Comparison of ENCODE assay signal across 17 mouse cellular contexts in genomic region chr13:95782969-95783332, GRCm38 (mm10).
DNase-seq lines count a peak whose midpoint lies in the region; ATAC-seq and TF ChIP-seq lines count a peak whose summit lies in the region.
"Had no signal": no experiment of that assay in that cellular context is flagged by ENCODE, and none has a peak within 500 bp of the region (broad histone marks: within the 10 kb centered on the region; RNA-seq: fewer than 3 reads in every experiment).

No protein-coding gene starts in this region.

- intact Hi-C loops in gastrocnemius, adult 2 months (cut with DNase I): no loop called here

- no peak overlapping the region for H3K9ac ChIP-seq in liver, postnatal 0 days (replicated peaks)
- no peak overlapping the region for H3K9ac ChIP-seq in forebrain, embryonic 13.5 days
- H3K9ac ChIP-seq: embryonic facial prominence, embryonic 12.5 days; forebrain, postnatal 0 days; hindbrain, embryonic 13.5 days had no signal

- H3K4me1 ChIP-seq in liver, postnatal 0 days (ENCODE audit: insufficient read depth): peaks cover 47% of the 10 kb centered on the region
- H3K4me1 ChIP-seq in forebrain, embryonic 13.5 days: peaks cover 24% of the 10 kb centered on the region

- peak; percentile 71 for ATAC-seq in liver, postnatal 0 days
- ATAC-seq in forebrain, embryonic 13.5 days: no peak
- ATAC-seq: forebrain, postnatal 0 days had no signal

- no peak for TF ChIP-seq EP300 in liver, postnatal 0 days (IDR thresholded peaks at IDR 0.05; ENCODE audit: low read depth)

- no peak for DNase-seq in gastrocnemius, adult 2 months
- DNase-seq in gastrocnemius, postnatal 25 days: no peak
- DNase-seq in urinary bladder, postnatal 14 days (ENCODE audit: low spot score): peak; percentile 35
- no peak for DNase-seq in urinary bladder, postnatal 10 days (ENCODE audit: low spot score)
- DNase-seq in liver, postnatal 0 days: no peak
- DNase-seq in layer of hippocampus, adult 8-10 months (ENCODE audit: low spot score in 2 of 2): no peak
- DNase-seq in cerebellum, adult 11-12 months: no peak
- DNase-seq: B cell, adult 2 months; cerebellum, adult 2 months; forebrain, postnatal 0 days; heart, adult 18-20 months; lung, postnatal 10 days; spleen, adult 18-20 months; thymus, postnatal 36 days had no signal

- peak overlapping the region; percentile 6; the same call in 1 of the 2 replicates for H3K27ac ChIP-seq in gastrocnemius, adult 2 months
- H3K27ac ChIP-seq in liver, postnatal 0 days (ENCODE audit: low read depth): peak overlapping the region; percentile 90
- H3K27ac ChIP-seq in forebrain, embryonic 13.5 days: no peak overlapping the region
- H3K27ac ChIP-seq: embryonic facial prominence, embryonic 12.5 days; hindbrain, embryonic 13.5 days had no signal

- H3K27me3 ChIP-seq in liver, postnatal 0 days (ENCODE audit: insufficient read depth, low read length): no peaks in the 10 kb centered on the region
- H3K27me3 ChIP-seq in forebrain, embryonic 13.5 days: no peaks in the 10 kb centered on the region
- H3K27me3 ChIP-seq: embryonic facial prominence, embryonic 12.5 days; hindbrain, embryonic 13.5 days had no signal

- 32% methylated on average over 2 of the region's 2 CpGs for WGBS in liver, postnatal 0 days (ENCODE audit: insufficient replicate concordance)
- WGBS in forebrain, embryonic 13.5 days: 28% methylated on average over 2 of the region's 2 CpGs

- H3K36me3 ChIP-seq in liver, postnatal 0 days (replicated peaks; ENCODE audit: insufficient read depth, low read length): no peaks in the 10 kb centered on the region; the same call in 1 of the 2 replicates
- H3K36me3 ChIP-seq in forebrain, embryonic 13.5 days (ENCODE audit: poor library complexity, severe bottlenecking): no peaks in the 10 kb centered on the region
- H3K36me3 ChIP-seq: embryonic facial prominence, embryonic 12.5 days; hindbrain, embryonic 13.5 days had no signal

- no peak for TF ChIP-seq CTCF in gastrocnemius, adult 2 months (IDR thresholded peaks at IDR 0.05)
- no peak for TF ChIP-seq CTCF in liver, postnatal 0 days (IDR thresholded peaks at IDR 0.05; ENCODE audit: low read depth)

- H3K4me3 ChIP-seq in gastrocnemius, adult 2 months: no peak overlapping the region
- no peak overlapping the region for H3K4me3 ChIP-seq in liver, postnatal 0 days (ENCODE audit: low read depth, low read length)
- no peak overlapping the region for H3K4me3 ChIP-seq in forebrain, embryonic 13.5 days
- H3K4me3 ChIP-seq: embryonic facial prominence, embryonic 12.5 days; hindbrain, embryonic 13.5 days had no signal

- no peaks in the 10 kb centered on the region for H3K9me3 ChIP-seq in liver, postnatal 0 days (ENCODE audit: low read length)
- H3K9me3 ChIP-seq in forebrain, embryonic 13.5 days (replicated peaks): no peaks in the 10 kb centered on the region
- H3K9me3 ChIP-seq: embryonic facial prominence, embryonic 12.5 days; hindbrain, embryonic 13.5 days had no signal

- H3K4me2 ChIP-seq in liver, postnatal 0 days (ENCODE audit: low read depth, low read length): no peak overlapping the region
- no peak overlapping the region for H3K4me2 ChIP-seq in forebrain, embryonic 13.5 days
- H3K4me2 ChIP-seq: embryonic facial prominence, embryonic 12.5 days; hindbrain, embryonic 13.5 days had no signal
